Mouse (Mus musculus) midbrain, postnatal 0 days (tissue): Measurements from ENCODE around the gene Rwdd2b. TPM values are rescaled to one million over a fixed set of nuclear protein-coding genes. Genes with fewer than 3 reads are reported as not detected.

ENCODE experiments used
- ATAC-seq: fragments of 200-750 bp; cut with Nextera tagmentation; 2 replicates; pipeline ENCODE4 v1.8.0; 2017; ENCODE audit warnings: moderate number of reproducible peaks, mild to moderate bottlenecking, moderate TSS enrichment, moderate library complexity; ENCODE audit not compliant: low FRiP score
- DNase-seq: peaks from one replicate; pipeline ENCODE4 v3.0.0-alpha.2; 2015; ENCODE audit warnings: low spot score
- H3K27ac ChIP-seq: fragments of 300-500 bp; sonication (generic); 2 replicates; pipeline ENCODE4 v1.5.1; 2014; ENCODE audit warnings: low read depth, mild to moderate bottlenecking, low read length, mixed read lengths
- H3K27me3 ChIP-seq: fragments of 300-500 bp; sonication (generic); 2 replicates; pipeline ENCODE4 v1.6.1; 2014; ENCODE audit warnings: low read length, control low read depth, mixed read lengths; ENCODE audit not compliant: insufficient read depth
- H3K36me3 ChIP-seq: fragments of 300-500 bp; sonication (generic); 2 replicates; pipeline ENCODE4 v1.6.1; 2014; ENCODE audit warnings: low read length, control low read depth, mixed read lengths; ENCODE audit not compliant: insufficient read depth
- H3K4me1 ChIP-seq: fragments of 300-500 bp; sonication (generic); 2 replicates; pipeline ENCODE4 v1.6.1; 2014; ENCODE audit warnings: mild to moderate bottlenecking, control low read depth, antibody characterized with exemption, low read length, mixed read lengths; ENCODE audit not compliant: insufficient read depth
- H3K4me2 ChIP-seq: fragments of 300-500 bp; sonication (generic); 2 replicates; pipeline ENCODE4 v1.6.1; 2014; ENCODE audit warnings: low read depth, mild to moderate bottlenecking, low read length, mixed read lengths; ENCODE audit not compliant: poor library complexity, severe bottlenecking
- H3K4me3 ChIP-seq: fragments of 300-500 bp; sonication (generic); 2 replicates; pipeline ENCODE4 v1.5.1; 2014; ENCODE audit warnings: low read depth, mild to moderate bottlenecking, low read length, moderate library complexity
- H3K9ac ChIP-seq: fragments of 300-500 bp; sonication (generic); replicated peaks from 2 replicates; pipeline ENCODE4 v1.6.1; 2014; ENCODE audit warnings: mild to moderate bottlenecking, low read length, moderate library complexity, mixed read lengths; ENCODE audit not compliant: poor library complexity, severe bottlenecking
- H3K9me3 ChIP-seq: fragments of 300-500 bp; sonication (generic); 2 replicates; pipeline ENCODE4 v1.6.1; 2016; ENCODE audit warnings: low read length, control low read depth
- CTCF ChIP-seq: IDR thresholded peaks from 2 replicates; pipeline ENCODE4 v1.5.1; 2016; ENCODE audit warnings: antibody characterized with exemption, mild to moderate bottlenecking
- WGBS: fragments of 180-500 bp; shearing (Covaris S2); extraction: QIAGEN DNeasy Blood & Tissue Kit; methylation state at CpG from one replicate; pipeline ENCODE4 v1.1.7; 2014; 5-methylcytosine and 5-hydroxymethylcytosine counted together
- polyA plus RNA-seq: library from polyadenylated mRNA; unstranded; fragments of >200 nt; fragmentation: Nextera tagmentation; extraction: Ambion mirVana; gene quantifications from 2 replicates; pipeline ENCODE4 v1.2.1, GENCODE M21; 2015
- total RNA-seq: library from RNA; depleted of rRNA; stranded (reverse); fragments of >200 nt; gene quantifications from 2 replicates; pipeline ENCODE4 v1.2.3, GENCODE M21; 2014; rRNA removed

The Rwdd2b gene
- total RNA-seq (7.9 and 11.3 TPM in 2 replicates), polyA plus RNA-seq (17.0 and 18.7 TPM in 2 replicates)

DNA sequence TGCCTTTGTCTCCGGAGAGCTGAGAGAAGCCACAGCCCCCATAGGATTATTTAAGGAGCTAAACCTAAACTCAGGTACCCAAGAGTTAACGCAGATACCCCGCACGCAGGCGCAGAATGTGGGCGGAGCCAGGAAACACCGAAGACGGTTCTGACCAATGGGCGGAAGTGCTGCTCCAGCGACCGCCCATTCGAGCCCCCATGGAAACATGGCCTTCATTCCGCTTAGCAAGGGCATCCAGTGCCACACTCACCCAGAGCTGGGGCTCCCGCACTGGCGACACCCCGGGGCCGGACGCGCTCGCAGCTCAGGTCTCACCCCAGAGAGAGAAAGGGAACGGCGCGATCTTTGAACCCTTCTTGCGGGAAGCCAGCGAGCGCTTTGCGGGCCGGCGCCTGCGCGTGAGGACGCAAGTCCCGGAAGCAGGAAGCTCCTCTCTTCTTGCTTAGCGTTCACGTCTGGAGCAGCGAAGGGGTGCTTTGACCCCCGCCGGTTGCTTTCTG, at the start of gene Rwdd2b:
TSS of gene Rwdd2b (minus strand) at position 390 of the 503 bp plus-strand sequence.
- WGBS: under 1% methylated on average over 38 of the region's 38 CpGs
- H3K27me3 ChIP-seq: no peaks in the 10 kb centered on the region
- no peak for TF ChIP-seq CTCF
- DNase-seq: peak; percentile 95
- peak; percentile 96 for ATAC-seq
- 0 out of 2 replicates have a peak, but pooled peaks cover 4% of the 10 kb centered on the region for H3K36me3 ChIP-seq
- H3K4me2 ChIP-seq: peak within 1 kb of the TSS; percentile 80
- peak within 1 kb of the TSS; percentile 63 for H3K9ac ChIP-seq
- H3K4me1 ChIP-seq: peaks cover 3% of the 10 kb centered on the region; the same call in 1 of the 2 replicates
- no peaks in the 10 kb centered on the region for H3K9me3 ChIP-seq
- peak within 1 kb of the TSS; percentile 49 for H3K4me3 ChIP-seq
- H3K27ac ChIP-seq: peak within 1 kb of the TSS; percentile 84

DNA sequence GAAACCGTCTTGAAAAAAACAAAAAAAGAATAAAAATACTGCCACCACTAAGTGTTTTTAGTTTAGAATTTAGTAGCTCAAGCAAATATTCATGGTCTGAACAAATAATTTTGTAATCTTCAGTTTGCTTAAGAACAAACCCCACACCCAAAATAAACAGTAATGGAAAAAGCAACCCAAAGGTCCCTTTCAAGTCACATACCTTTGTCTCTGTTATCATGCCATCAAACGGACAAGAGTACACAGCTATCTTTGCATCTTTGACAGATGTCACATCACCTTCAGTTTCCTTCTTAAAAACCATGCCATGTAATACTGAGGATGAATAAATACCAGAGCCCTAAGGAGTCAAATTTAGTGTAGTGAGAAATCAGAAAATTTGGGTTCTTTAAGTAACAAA, 48.2 kb upstream of the Rwdd2b start:
- DNase-seq: no peak
- H3K9me3 ChIP-seq: no peaks in the 10 kb centered on the region
- WGBS: 94% methylated on average over 2 of the region's 2 CpGs
- no peak overlapping the region for H3K27ac ChIP-seq
- TF ChIP-seq CTCF: no peak
- ATAC-seq: no peak
- no peak overlapping the region for H3K4me3 ChIP-seq
- H3K9ac ChIP-seq: no peak overlapping the region
- peaks cover 72% of the 10 kb centered on the region for H3K36me3 ChIP-seq
- no peak overlapping the region for H3K4me2 ChIP-seq
- H3K4me1 ChIP-seq: no peaks in the 10 kb centered on the region
- H3K27me3 ChIP-seq: no peaks in the 10 kb centered on the region

DNA sequence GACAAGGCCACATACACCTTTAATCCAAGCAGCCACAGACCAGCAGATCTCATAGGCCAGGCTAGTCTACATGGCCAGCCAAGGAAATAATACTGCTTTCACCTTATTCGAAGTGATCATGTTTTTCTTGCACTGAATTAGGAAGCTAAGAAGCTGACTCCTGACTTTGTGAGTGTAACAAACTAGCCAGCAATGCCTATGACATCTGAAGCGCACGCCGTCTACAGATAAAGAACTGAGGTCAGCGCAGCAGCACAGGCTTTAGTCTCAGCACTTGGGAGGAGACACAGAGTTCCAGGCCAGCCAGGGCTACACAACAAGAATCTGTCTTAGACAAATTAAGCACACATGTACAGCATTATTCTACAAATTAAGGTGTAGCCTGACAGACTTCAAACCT, 46.4 kb upstream of the Rwdd2b start:
- Histone ChIP-seq H3K9ac (no peak overlapping the region), H3K4me2 (no peak overlapping the region), H3K4me1 (no peaks in the 10 kb centered on the region), H3K36me3 (peaks cover 70% of the 10 kb centered on the region), H3K9me3 (no peaks in the 10 kb centered on the region), H3K4me3 (no peak overlapping the region), H3K27me3 (no peaks in the 10 kb centered on the region), H3K27ac (no peak overlapping the region)
- no peak for TF ChIP-seq CTCF
- no peak for ATAC-seq
- no peak for DNase-seq
- 96% methylated on average over 5 of the region's 5 CpGs for WGBS

DNA sequence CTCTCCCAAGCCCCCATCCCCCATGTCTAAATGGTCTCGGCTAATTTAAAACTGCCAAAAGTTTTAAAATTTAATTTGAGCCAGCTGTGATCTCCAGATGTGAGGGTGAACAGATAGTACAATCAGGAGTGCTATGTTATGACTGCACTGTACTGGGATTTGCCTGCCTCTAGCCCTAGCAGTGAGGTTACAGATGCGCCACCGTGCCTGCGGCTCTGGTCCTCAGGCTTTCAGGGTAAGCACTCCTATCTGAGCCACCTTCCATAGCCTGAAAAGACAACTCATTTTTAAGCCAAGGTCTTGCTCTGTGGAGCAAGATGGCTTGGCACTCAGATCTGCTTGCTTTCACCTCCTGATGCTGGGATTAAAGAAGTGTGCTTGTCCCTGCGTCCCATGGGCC, 44.0 kb upstream of the Rwdd2b start:
- Histone ChIP-seq H3K4me2 (no peak overlapping the region), H3K36me3 (peaks cover 60% of the 10 kb centered on the region), H3K4me1 (no peaks in the 10 kb centered on the region), H3K27me3 (no peaks in the 10 kb centered on the region), H3K9ac (no peak overlapping the region), H3K4me3 (no peak overlapping the region), H3K27ac (no peak overlapping the region), H3K9me3 (no peaks in the 10 kb centered on the region)
- DNase-seq (no peak), ATAC-seq (no peak)
- WGBS: 91% methylated on average over 5 of the region's 5 CpGs
- TF ChIP-seq CTCF: no peak

DNA sequence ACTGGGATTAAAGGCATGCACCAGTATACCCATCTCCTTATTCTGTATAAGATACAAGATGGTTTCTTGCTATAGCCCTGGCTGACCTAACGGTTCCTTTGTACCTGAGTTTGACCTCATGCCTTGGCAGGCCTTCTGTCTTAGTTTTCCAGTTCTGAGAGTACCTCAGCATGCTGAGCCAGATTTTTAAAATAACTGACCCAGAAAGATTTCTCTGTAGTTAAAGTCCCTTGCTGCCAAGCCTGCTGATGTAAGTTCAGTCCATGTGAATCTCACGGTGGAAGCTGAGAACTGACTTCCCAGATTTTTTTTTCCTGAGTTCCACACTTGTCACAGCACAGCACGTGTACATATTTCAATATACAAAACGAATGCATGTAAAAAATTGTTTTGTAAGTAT, 30.2 kb upstream of the Rwdd2b start:
- no peaks in the 10 kb centered on the region for H3K27me3 ChIP-seq
- no peak for ATAC-seq
- H3K9ac ChIP-seq: no peak overlapping the region
- no peaks in the 10 kb centered on the region for H3K9me3 ChIP-seq
- no peaks in the 10 kb centered on the region for H3K4me1 ChIP-seq
- no peak overlapping the region for H3K4me3 ChIP-seq
- H3K27ac ChIP-seq: no peak overlapping the region
- WGBS: 92% methylated on average over 4 of the region's 4 CpGs
- DNase-seq: no peak
- no peak for TF ChIP-seq CTCF
- H3K36me3 ChIP-seq: peaks cover 58% of the 10 kb centered on the region
- no peak overlapping the region for H3K4me2 ChIP-seq

DNA sequence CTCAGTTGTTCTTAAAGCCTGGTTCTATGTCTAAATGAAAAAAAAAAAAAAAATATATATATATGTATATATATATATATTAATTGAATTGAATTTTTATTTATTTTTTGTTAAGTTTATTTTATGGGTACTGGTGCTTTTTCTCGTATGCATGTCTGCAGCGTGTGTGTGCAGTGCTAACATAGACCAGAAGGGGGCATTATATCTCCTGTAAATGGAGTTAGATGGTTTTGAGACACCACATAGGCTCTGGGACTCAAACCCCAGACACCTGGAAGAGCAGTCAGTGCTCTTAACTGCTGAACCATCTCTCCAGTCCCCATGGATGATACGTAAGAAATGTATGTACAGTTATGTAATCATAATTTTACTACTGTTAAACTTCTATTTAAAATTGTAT, 18.4 kb upstream of the Rwdd2b start:
- WGBS: 98% methylated on average over 3 of the region's 3 CpGs

More for the DNA sequence above, 18.4 kb upstream of the Rwdd2b start:
- TF ChIP-seq CTCF: peak; percentile 23; the same call in 1 of the 2 replicates
- Histone ChIP-seq H3K27me3 (no peaks in the 10 kb centered on the region), H3K36me3 (peaks cover 16% of the 10 kb centered on the region; the same call in 1 of the 2 replicates), H3K4me1 (peaks cover 7% of the 10 kb centered on the region; the same call in 1 of the 2 replicates), H3K4me3 (no peak overlapping the region), H3K9me3 (no peaks in the 10 kb centered on the region), H3K27ac (no peak overlapping the region), H3K4me2 (no peak overlapping the region), H3K9ac (no peak overlapping the region)
- ATAC-seq (no peak), DNase-seq (no peak)
